Mouse (Mus musculus): ENCODE measurements around the gene Dnaic2. TPM values are rescaled to one million over a fixed set of nuclear protein-coding genes. Genes with fewer than 3 reads are reported as not detected.

Gene Dnaic2
- total and polyA plus RNA-seq, 3 experiments, result 0.59 to 0.93 (median 0.83) TPM

GRCm38 (mm10) chr11:114791891-114792411 lies 64.7 kb downstream of the Dnaic2 start:
- no peak overlapping the region for H3K9ac ChIP-seq (ENCODE audit: insufficient read depth, low read depth)
- no peak for TF ChIP-seq JUN (IDR thresholded peaks at IDR 0.05; ENCODE audit: insufficient read depth, low read depth, low read length)
- H3K27ac ChIP-seq (ENCODE audit: insufficient read depth, low read depth), result no peak overlapping the region
- no peak overlapping the region for H3K4me3 ChIP-seq (replicated peaks in 1 of 3; ENCODE audit: low read depth in 2 of 3, low read length in 2 of 3, poor library complexity in 1 of 3)
- no peaks in the 10 kb centered on the region for H3K79me2 ChIP-seq (replicated peaks; ENCODE audit: control insufficient read depth, extremely low read depth, insufficient read depth, poor library complexity, severe bottlenecking)
- dilution Hi-C loops (cut with MboI; ENCODE audit: extremely low pct_ligation_motif_present, extremely low pct_unique_long_range_greater_than_20kb, low sequenced_read_pairs), result no loop called here
- in situ Hi-C loops (cut with MboI; ENCODE audit: low pct_ligation_motif_present, low pct_unique_long_range_greater_than_20kb, low sequenced_read_pairs), result no loop called here
- H3K9me3 ChIP-seq (replicated peaks; ENCODE audit: low read length), result peaks cover 11% of the 10 kb centered on the region
- peaks cover 7 to 28% of the 10 kb centered on the region in 2 experiments; a peak in 3 of 4 replicates for H3K4me1 ChIP-seq (ENCODE audit: control insufficient read depth in 1 of 2, insufficient read depth in 2 of 2)
- H3K4me2 ChIP-seq (ENCODE audit: insufficient read depth, low read depth, poor library complexity, severe bottlenecking), result no peak overlapping the region
- peaks cover 0 to 4% of the 10 kb centered on the region in 2 experiments for H3K36me3 ChIP-seq (replicated peaks in 1 of 2; ENCODE audit: control insufficient read depth in 1 of 2, insufficient read depth in 1 of 2, low read length in 1 of 2)
- DNase-seq (ENCODE audit: extremely low read depth), result no peak
- peaks cover 20% of the 10 kb centered on the region for H3K27me3 ChIP-seq (replicated peaks)

- Histone ChIP-seq H3K4me2 (ENCODE audit: insufficient read depth, low read depth, poor library complexity, severe bottlenecking) (no peak overlapping the region), H3K9ac (ENCODE audit: insufficient read depth, low read depth) (no peak overlapping the region), H3K27ac (ENCODE audit: insufficient read depth, low read depth) (no peak overlapping the region), H3K4me1 (ENCODE audit: control insufficient read depth in 1 of 2, insufficient read depth in 2 of 2) (peaks cover 7 to 32% of the 10 kb centered on the region in 2 experiments; a peak in 3 of 4 replicates), H3K4me3 (replicated peaks in 1 of 3; ENCODE audit: low read depth in 2 of 3, low read length in 2 of 3, poor library complexity in 1 of 3) (no peak overlapping the region), H3K9me3 (replicated peaks; ENCODE audit: low read length) (peaks cover 11% of the 10 kb centered on the region), H3K27me3 (replicated peaks) (peaks cover 24% of the 10 kb centered on the region), H3K36me3 (replicated peaks in 1 of 2; ENCODE audit: control insufficient read depth in 1 of 2, insufficient read depth in 1 of 2, low read length in 1 of 2) (peaks cover 0 to 4% of the 10 kb centered on the region in 2 experiments), H3K79me2 (replicated peaks; ENCODE audit: control insufficient read depth, extremely low read depth, insufficient read depth, poor library complexity, severe bottlenecking) (no peaks in the 10 kb centered on the region)
- TF ChIP-seq MAZ (IDR thresholded peaks at IDR 0.05; ENCODE audit: low read depth, low read length) (no peak), SMC3 (IDR thresholded peaks at IDR 0.05; ENCODE audit: low read depth, low read length) (no peak), MEF2A (IDR thresholded peaks at IDR 0.05; ENCODE audit: borderline replicate concordance, low read depth, low read length) (no peak), ZC3H11A (IDR thresholded peaks at IDR 0.05; ENCODE audit: low read depth, low read length) (no peak), CTCF (conservative IDR thresholded peaks at IDR 0.05 in 1 of 2, IDR thresholded peaks at IDR 0.05 in 1 of 2; ENCODE audit: low read depth in 2 of 2, low read length in 2 of 2) (no peak), ETS1 (conservative IDR thresholded peaks at IDR 0.05; ENCODE audit: low read depth, low read length) (no peak), MAFK (IDR thresholded peaks at IDR 0.05; ENCODE audit: insufficient replicate concordance, low read length) (no peak), TBP (conservative IDR thresholded peaks at IDR 0.05; ENCODE audit: low read depth, low read length) (no peak), POLR2A (IDR thresholded peaks at IDR 0.05; ENCODE audit: low read depth, low read length) (no peak), E2F4 (IDR thresholded peaks at IDR 0.05; ENCODE audit: insufficient replicate concordance, low read depth, low read length) (no peak), HCFC1 (IDR thresholded peaks at IDR 0.05; ENCODE audit: low read depth, low read length) (no peak), NELFE (IDR thresholded peaks at IDR 0.05; ENCODE audit: low read depth, low read length) (no peak), USF1 (IDR thresholded peaks at IDR 0.05; ENCODE audit: low read depth, low read length) (no peak), ZNF384 (IDR thresholded peaks at IDR 0.05; ENCODE audit: low read depth, low read length) (no peak), MAX (IDR thresholded peaks at IDR 0.05; ENCODE audit: low read length) (no peak), MYC (IDR thresholded peaks at IDR 0.05; ENCODE audit: low read depth, low read length) (no peak), EP300 (IDR thresholded peaks at IDR 0.05; ENCODE audit: low read length) (no peak), PAX5 (IDR thresholded peaks at IDR 0.05; ENCODE audit: low read length) (no peak), BHLHE40 (IDR thresholded peaks at IDR 0.05; ENCODE audit: low read depth, low read length) (no peak)
- dilution Hi-C loops (cut with MboI; ENCODE audit: extremely low pct_ligation_motif_present, extremely low pct_unique_long_range_greater_than_20kb, low sequenced_read_pairs), result no loop called here
- no peak for DNase-seq (ENCODE audit: extremely low read depth)
- in situ Hi-C loops (cut with MboI; ENCODE audit: low pct_ligation_motif_present, low pct_unique_long_range_greater_than_20kb, low sequenced_read_pairs), result no loop called here
Measured at GRCm38 (mm10) chr11:114792931-114793494, 65.8 kb downstream of the Dnaic2 start.
